Mouse (Mus musculus) bone marrow, adult 2 months (tissue): ENCODE results near the gene Pgghg. TPM values are rescaled to one million over a fixed set of nuclear protein-coding genes. Genes with fewer than 3 reads are reported as not detected.
A peak's percentile ranks its signal among the peaks of the same experiment; 100 is the strongest.

ENCODE experiments used
- H3K27ac ChIP-seq: fragments of 200-500 bp; 2 replicates; pipeline ENCODE4 v1.5.1; 2012; ENCODE audit warnings: low read depth, mild to moderate bottlenecking, control low read depth, inconsistent platforms, low read length; ENCODE audit not compliant: control insufficient read depth, poor library complexity, insufficient read depth
- H3K4me1 ChIP-seq: fragments of 200-500 bp; 2 replicates; pipeline ENCODE4 v1.6.1; 2011; ENCODE audit warnings: low read length; ENCODE audit not compliant: control insufficient read depth, insufficient read depth
- H3K4me3 ChIP-seq: fragments of 200-500 bp; replicated peaks from 2 replicates; pipeline ENCODE3; 2011; ENCODE audit warnings: mild to moderate bottlenecking, low read depth, low read length, control low read depth; ENCODE audit not compliant: control insufficient read depth
- CTCF ChIP-seq: fragments of 200-500 bp; IDR thresholded peaks from 2 replicates; pipeline ENCODE4 v1.5.1; 2011; ENCODE audit warnings: low read length, control low read depth; ENCODE audit not compliant: control insufficient read depth, insufficient read depth
- POLR2A ChIP-seq: fragments of 200-500 bp; IDR thresholded peaks from 2 replicates; pipeline ENCODE4 v1.6.1; 2011; ENCODE audit warnings: low read depth, mild to moderate bottlenecking, control low read depth, low read length, borderline replicate concordance; ENCODE audit not compliant: control insufficient read depth
- WGBS: fragments of 180-500 bp; shearing (Covaris S2); methylation state at CpG from one replicate; pipeline ENCODE4 v1.1.7; 2018; 5-methylcytosine and 5-hydroxymethylcytosine counted together
- polyA plus RNA-seq: library from polyadenylated mRNA; stranded (reverse); fragments of >200 nt; gene quantifications from 2 replicates; pipeline ENCODE4 v1.2.4, GENCODE M21; 2011; ENCODE audit warnings: low replicate concordance; ENCODE audit not compliant: missing spikeins, insufficient read depth, insufficient read length

The Pgghg gene
- polyA plus RNA-seq, 1 experiment: 13.3 TPM

- H3K4me3 ChIP-seq: no peak overlapping the region
- no peak overlapping the region for H3K27ac ChIP-seq
- 81% methylated on average over 2 of the region's 2 CpGs for WGBS
- TF ChIP-seq CTCF (no peak), POLR2A (no peak)
- H3K4me1 ChIP-seq: peaks cover 2% of the 10 kb centered on the region; the same call in 1 of the 2 replicates
Observed at GRCm38 (mm10) chr7:140938896-140939295, 2.3 kb upstream of the Pgghg start.

DNA sequence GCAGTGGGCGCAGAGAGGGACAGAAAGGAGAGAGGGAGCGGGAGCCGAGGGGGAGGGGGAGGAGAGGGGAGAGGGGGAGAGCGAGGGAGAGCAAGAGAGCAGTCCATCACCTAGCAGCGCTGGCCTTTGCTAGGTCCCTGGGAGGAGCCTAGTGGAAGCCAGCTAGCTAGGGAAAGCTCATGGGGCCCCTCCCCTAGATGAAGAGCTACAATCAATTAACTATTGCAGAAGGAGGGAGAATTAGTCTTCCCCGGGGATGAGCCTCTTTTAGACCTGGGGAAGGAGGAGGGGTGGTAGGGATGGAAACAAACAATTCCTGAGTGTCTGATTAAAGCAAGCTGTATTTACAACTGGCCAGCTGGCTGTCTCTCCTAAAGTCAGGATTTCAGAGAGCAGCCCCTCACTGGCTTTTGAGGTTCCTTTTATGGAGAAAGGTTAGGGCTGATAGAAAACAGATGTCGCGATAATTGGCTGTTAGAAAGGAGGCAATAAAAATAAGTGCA is 1.5 kb upstream of the Pgghg start:
- no peak overlapping the region for H3K4me3 ChIP-seq
- H3K27ac ChIP-seq: no peak overlapping the region
- TF ChIP-seq CTCF (no peak), POLR2A (no peak)
- peaks cover 2% of the 10 kb centered on the region; the same call in 1 of the 2 replicates for H3K4me1 ChIP-seq
- WGBS: 87% methylated on average over 8 of the region's 8 CpGs

DNA sequence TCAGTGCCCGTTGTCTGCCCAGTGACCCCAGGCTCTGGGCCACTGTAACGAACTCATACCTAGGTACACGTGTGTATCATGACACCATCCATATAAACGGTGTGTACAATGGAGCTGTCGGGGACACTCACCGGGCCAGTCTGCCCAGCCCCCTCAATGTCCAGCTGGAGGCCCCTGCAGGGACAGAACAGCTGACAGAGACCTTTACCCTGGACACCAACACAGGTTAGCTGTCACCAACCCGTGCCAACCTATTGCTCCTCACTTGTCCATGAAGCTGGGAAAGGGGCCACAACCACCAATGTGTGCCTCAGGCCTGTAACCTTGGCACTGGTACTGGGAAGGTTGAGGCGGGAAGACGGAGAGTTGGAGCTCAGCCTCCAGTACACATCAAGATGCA is 1.1 kb downstream of the Pgghg start:
- Histone ChIP-seq H3K27ac (peak overlapping the region; percentile 76), H3K4me1 (peaks cover 5% of the 10 kb centered on the region; the same call in 1 of the 2 replicates), H3K4me3 (peak overlapping the region; percentile 63)
- WGBS: 48% methylated on average over 9 of the region's 9 CpGs
- TF ChIP-seq POLR2A (no peak), CTCF (no peak)

GRCm38 (mm10) chr7:140942811-140943210 is 1.6 kb downstream of the Pgghg start:
- no peak for TF ChIP-seq POLR2A
- TF ChIP-seq CTCF: no peak
- H3K27ac ChIP-seq: no peak overlapping the region; the same call in 1 of the 2 replicates
- H3K4me1 ChIP-seq: peaks cover 5% of the 10 kb centered on the region; the same call in 1 of the 2 replicates
- WGBS: 75% methylated on average over 10 of the region's 10 CpGs
- H3K4me3 ChIP-seq: no peak overlapping the region

DNA sequence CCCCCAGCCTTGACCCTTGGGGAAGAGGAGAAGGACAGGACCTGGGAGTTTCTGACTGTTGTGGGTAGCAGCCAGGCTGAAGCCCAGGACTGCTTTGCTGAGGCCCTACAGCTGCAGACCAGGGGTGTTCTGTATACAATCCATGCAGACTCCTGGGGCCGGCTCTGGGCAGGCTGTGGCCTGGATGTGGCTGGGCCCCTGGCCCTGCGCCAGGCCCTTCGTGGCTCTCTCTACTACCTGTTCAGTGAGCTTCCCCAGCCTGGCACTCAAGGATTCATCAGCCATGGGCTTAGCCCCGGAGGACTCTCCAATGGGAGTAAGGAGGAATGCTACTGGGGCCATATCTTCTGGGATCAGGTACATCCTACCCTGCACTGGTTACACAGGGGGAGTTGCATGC is 2.2 kb downstream of the Pgghg start:
- TF ChIP-seq CTCF (no peak), POLR2A (no peak)
- H3K4me3 ChIP-seq: no peak overlapping the region
- H3K4me1 ChIP-seq: peaks cover 5% of the 10 kb centered on the region; the same call in 1 of the 2 replicates
- no peak overlapping the region for H3K27ac ChIP-seq
- 56% methylated on average over 4 of the region's 4 CpGs for WGBS

- Histone ChIP-seq H3K4me3 (no peak overlapping the region), H3K27ac (no peak overlapping the region), H3K4me1 (peaks cover 5% of the 10 kb centered on the region; the same call in 1 of the 2 replicates)
- no peak for TF ChIP-seq CTCF
- no peak for TF ChIP-seq POLR2A
- WGBS: 88% methylated on average over 7 of the region's 7 CpGs
Observed at GRCm38 (mm10) chr7:140944236-140944635, 3.0 kb downstream of the Pgghg start.

- TF ChIP-seq POLR2A (no peak), CTCF (no peak)
- no peak overlapping the region for H3K4me3 ChIP-seq
- WGBS: 83% methylated on average over 5 of the region's 5 CpGs
- H3K4me1 ChIP-seq: peaks cover 5% of the 10 kb centered on the region; the same call in 1 of the 2 replicates
- no peak overlapping the region for H3K27ac ChIP-seq
Observed at GRCm38 (mm10) chr7:140945247-140945646, 4.1 kb downstream of the Pgghg start.

- Histone ChIP-seq H3K4me3 (no peak overlapping the region), H3K4me1 (peaks cover 5% of the 10 kb centered on the region; the same call in 1 of the 2 replicates), H3K27ac (no peak overlapping the region)
- TF ChIP-seq POLR2A (no peak), CTCF (no peak)
- 86% methylated on average over 10 of the region's 10 CpGs for WGBS
Observed at GRCm38 (mm10) chr7:140946311-140946710, 5.1 kb downstream of the Pgghg start.
